Mouse (Mus musculus) stomach, adult 2 months (tissue): ENCODE results near the gene Hey2. TPM values are rescaled to one million over a fixed set of nuclear protein-coding genes. Genes with fewer than 3 reads are reported as not detected.

Source experiments
- polyA plus RNA-seq: library from polyadenylated mRNA; depleted of rRNA; stranded (reverse); fragments of >200 nt; gene quantifications from 2 replicates; pipeline ENCODE4 v1.2.3, GENCODE M21; 2012; rRNA removed

Gene Hey2
- polyA plus RNA-seq: 2.6 and 4.3 TPM in 2 replicates

GRCm38 (mm10) chr10:30842643-30843437 is at the start of gene Hey2:
Gene Hey2 (minus strand): TSS chr10:30842801.

GRCm38 (mm10) chr10:30802681-30803586 is 39.7 kb downstream of the Hey2 start, which contains the start of gene Ncoa7:
Gene Ncoa7 (minus strand): TSS chr10:30803326.

Other genes starting within 250 kb of the Hey2 start
- gene Trmt11, start 242.1 kb downstream of the Hey2 start, polyA plus RNA-seq: 0.15 and 0.26 TPM in 2 replicates
- gene Hint3, start 213.2 kb downstream of the Hey2 start, polyA plus RNA-seq: 1.7 and 1.8 TPM in 2 replicates
- 1.1 and 1.4 TPM in 2 replicates for gene Ncoa7, start 39.5 kb downstream of the Hey2 start, polyA plus RNA-seq